8 mouse cellular contexts compared by ENCODE assay signal in genomic region chr11:117325468-117326139, GRCm38 (mm10).
DNase-seq lines count a peak whose midpoint lies in the region; ATAC-seq and TF ChIP-seq lines count a peak whose summit lies in the region.

No protein-coding gene starts in this region.

- no peak overlapping the region for H3K4me2 ChIP-seq in intestine, embryonic 16.5 days (ENCODE audit: low read depth, low read length)
- H3K4me2 ChIP-seq in midbrain, embryonic 16.5 days (ENCODE audit: low read length), result no peak overlapping the region

- H3K27me3 ChIP-seq in E14TG2a.4 (ENCODE audit: insufficient read depth, low read length), result no peaks in the 10 kb centered on the region
- H3K27me3 ChIP-seq in intestine, embryonic 16.5 days (replicated peaks; ENCODE audit: control insufficient read depth, insufficient read depth, low read length), result no peaks in the 10 kb centered on the region
- H3K27me3 ChIP-seq in midbrain, embryonic 16.5 days (ENCODE audit: control insufficient read depth, insufficient read depth, low read depth, low read length), result no peaks in the 10 kb centered on the region

- WGBS in intestine, embryonic 16.5 days, result 38% methylated on average over 12 of the region's 12 CpGs
- 44% methylated on average over 12 of the region's 12 CpGs for WGBS in midbrain, embryonic 16.5 days

- TF ChIP-seq CTCF in E14TG2a.4 (conservative IDR thresholded peaks at IDR 0.05; ENCODE audit: low read length), result no peak

- no peak overlapping the region for H3K27ac ChIP-seq in intestine, embryonic 16.5 days (ENCODE audit: low read length)
- H3K27ac ChIP-seq in midbrain, embryonic 16.5 days (ENCODE audit: low read length), result no peak overlapping the region

- peak; percentile 60 for DNase-seq in embryo, embryonic 10 days (ENCODE audit: low spot score)
- no peak for DNase-seq in embryo, embryonic 9.5 days (ENCODE audit: extremely low spot score)
- DNase-seq in adrenal gland, adult 18-20 months (ENCODE audit: low spot score in 2 of 2), result no peak
- no peak for DNase-seq in layer of hippocampus, adult 11-12 months (ENCODE audit: low spot score)

- H3K4me1 ChIP-seq in E14TG2a.4 (replicated peaks; ENCODE audit: low read depth, low read length), result peaks cover 100% of the 10 kb centered on the region
- peaks cover 68% of the 10 kb centered on the region for H3K4me1 ChIP-seq in intestine, embryonic 16.5 days (ENCODE audit: control insufficient read depth, insufficient read depth, low read length)
- peaks cover 8% of the 10 kb centered on the region for H3K4me1 ChIP-seq in midbrain, embryonic 16.5 days (ENCODE audit: control insufficient read depth, insufficient read depth, low read length)

- no peaks in the 10 kb centered on the region for H3K9me3 ChIP-seq in E14TG2a.4 (ENCODE audit: low read length)
- H3K9me3 ChIP-seq in intestine, embryonic 16.5 days (ENCODE audit: control insufficient read depth, low read length), result no peaks in the 10 kb centered on the region
- no peaks in the 10 kb centered on the region for H3K9me3 ChIP-seq in midbrain, embryonic 16.5 days (replicated peaks; ENCODE audit: control insufficient read depth, low read length, poor library complexity, severe bottlenecking)

- no peak overlapping the region for H3K9ac ChIP-seq in intestine, embryonic 16.5 days (ENCODE audit: low read depth, low read length)
- no peak overlapping the region for H3K9ac ChIP-seq in midbrain, embryonic 16.5 days (ENCODE audit: low read depth, low read length)

- H3K36me3 ChIP-seq in E14TG2a.4 (ENCODE audit: insufficient read depth, low read length), result peaks cover 5% of the 10 kb centered on the region; the same call in 1 of the 2 replicates
- H3K36me3 ChIP-seq in intestine, embryonic 16.5 days (ENCODE audit: control insufficient read depth, insufficient read depth, low read length), result no peaks in the 10 kb centered on the region
- H3K36me3 ChIP-seq in midbrain, embryonic 16.5 days (ENCODE audit: control insufficient read depth, insufficient read depth, low read length), result no peaks in the 10 kb centered on the region

- peak; percentile 45; the same call in 1 of the 2 replicates for ATAC-seq in intestine, embryonic 16.5 days
- peak; percentile 76 for ATAC-seq in monocyte, adult 5-6 weeks (replicated peaks; ENCODE audit: insufficient number of reproducible peaks, low FRiP score, low TSS enrichment, poor library complexity, severe bottlenecking)
- no peak for ATAC-seq in midbrain, embryonic 16.5 days

- H3K4me3 ChIP-seq in E14TG2a.4 (replicated peaks; ENCODE audit: low read length), result peak overlapping the region; percentile 65
- no peak overlapping the region for H3K4me3 ChIP-seq in intestine, embryonic 16.5 days (ENCODE audit: low read length)
- H3K4me3 ChIP-seq in midbrain, embryonic 16.5 days (ENCODE audit: low read depth, low read length), result no peak overlapping the region
